Mouse (Mus musculus) CH12.LX (cell line): ENCODE measurements at regions not wholly inside any gene's neighbourhood (a gene's known extent, or its start where the extent isn't known, plus 50 kb on each side); places are given as distances from the start of the nearest gene placed in this dataset.

Experiments used
- DNase-seq: peaks from one replicate; pipeline ENCODE4 v3.0.0-alpha.2; 2013; ENCODE audit errors: extremely low read depth
- H3K27ac ChIP-seq: 2 replicates; pipeline ENCODE4 v1.5.1; 2012; ENCODE audit warnings: low read depth, mild to moderate bottlenecking, control low read depth, moderate library complexity; ENCODE audit not compliant: insufficient read depth
- H3K27me3 ChIP-seq: replicated peaks from 2 replicates; pipeline ENCODE3; 2012; ENCODE audit warnings: inconsistent platforms
- H3K36me3 ChIP-seq, 2 experiments: replicated peaks in 1 of 2; 2 replicates each; pipeline versions ENCODE3 to v1.6.1; 2012; ENCODE audit warnings: inconsistent platforms in 1 of 2, low read length in 1 of 2, mild to moderate bottlenecking in 1 of 2, mixed read lengths in 1 of 2, moderate library complexity in 1 of 2; ENCODE audit not compliant: control insufficient read depth in 1 of 2, insufficient read depth in 1 of 2
- H3K4me1 ChIP-seq, 2 experiments: 2 replicates each; pipeline ENCODE4 v1.6.1; 2012; ENCODE audit warnings: inconsistent platforms in 1 of 2, moderate library complexity in 1 of 2; ENCODE audit not compliant: insufficient read depth in 2 of 2, control insufficient read depth in 1 of 2
- H3K4me2 ChIP-seq: 2 replicates; pipeline ENCODE4 v1.6.1; 2012; ENCODE audit warnings: low read depth, mild to moderate bottlenecking, control low read depth; ENCODE audit not compliant: poor library complexity, insufficient read depth, severe bottlenecking
- H3K4me3 ChIP-seq, 3 experiments: fragments of 150-350 bp in 1 of 3; sonication (generic) in 1 of 3; replicated peaks in 1 of 3; 2 replicates each; pipeline versions ENCODE3 to v1.5.1; 2011 to 2012; ENCODE audit warnings: low read depth in 2 of 3, low read length in 2 of 3, mild to moderate bottlenecking in 2 of 3, moderate library complexity in 2 of 3, control low read depth in 1 of 3, improper control_type of control experiment in 1 of 3, inconsistent platforms in 1 of 3, mixed read lengths in 1 of 3; ENCODE audit not compliant: poor library complexity in 1 of 3
- H3K79me2 ChIP-seq: replicated peaks from 2 replicates; pipeline ENCODE4 v1.6.1; 2012; ENCODE audit warnings: mild to moderate bottlenecking, moderate library complexity; ENCODE audit not compliant: control insufficient read depth, poor library complexity, insufficient read depth, severe bottlenecking; ENCODE audit errors: extremely low read depth
- H3K9ac ChIP-seq: 2 replicates; pipeline ENCODE4 v1.6.1; 2012; ENCODE audit warnings: low read depth, mild to moderate bottlenecking, control low read depth, moderate library complexity; ENCODE audit not compliant: insufficient read depth
- H3K9me3 ChIP-seq: replicated peaks from 2 replicates; pipeline ENCODE3; 2012; ENCODE audit warnings: low read length, inconsistent platforms, mixed read lengths
- CHD1 ChIP-seq: IDR thresholded peaks from 2 replicates; pipeline ENCODE4 v1.6.1; 2012; ENCODE audit warnings: low read depth, low read length, improper control_type of control experiment, inconsistent platforms
- E2F4 ChIP-seq: IDR thresholded peaks from 2 replicates; pipeline ENCODE4 v1.6.1; 2011; ENCODE audit warnings: low read depth, low read length, improper control_type of control experiment; ENCODE audit not compliant: insufficient replicate concordance
- HCFC1 ChIP-seq: IDR thresholded peaks from 2 replicates; pipeline ENCODE4 v1.6.1; 2012; ENCODE audit warnings: low read depth, mild to moderate bottlenecking, inconsistent platforms, low read length, improper control_type of control experiment
- IRF4 ChIP-seq: IDR thresholded peaks from 2 replicates; pipeline ENCODE4 v1.6.1; 2014; ENCODE audit warnings: low read depth, mild to moderate bottlenecking, inconsistent platforms, low read length, improper control_type of control experiment
- MAX ChIP-seq: IDR thresholded peaks from 2 replicates; pipeline ENCODE4 v1.6.1; 2011; ENCODE audit warnings: low read length, improper control_type of control experiment
- MAZ ChIP-seq: IDR thresholded peaks from 2 replicates; pipeline ENCODE4 v1.6.1; 2012; ENCODE audit warnings: low read depth, mild to moderate bottlenecking, inconsistent platforms, low read length, improper control_type of control experiment, moderate library complexity
- NRF1 ChIP-seq: IDR thresholded peaks from 2 replicates; pipeline ENCODE4 v1.6.1; 2014; ENCODE audit warnings: low read depth, mild to moderate bottlenecking, inconsistent platforms, low read length, improper control_type of control experiment, moderate library complexity
- PAX5 ChIP-seq: IDR thresholded peaks from 2 replicates; pipeline ENCODE4 v1.6.1; 2012; ENCODE audit warnings: low read length, inconsistent platforms, mixed read lengths
- POLR2A ChIP-seq: IDR thresholded peaks from 2 replicates; pipeline ENCODE4 v1.6.1; 2011; ENCODE audit warnings: low read depth, mild to moderate bottlenecking, improper control_type of control experiment, low read length
- POLR2AphosphoS2 ChIP-seq: IDR thresholded peaks from 2 replicates; pipeline ENCODE4 v1.6.1; 2011; ENCODE audit warnings: low read depth, low read length, improper control_type of control experiment
- RAD21 ChIP-seq: IDR thresholded peaks from 2 replicates; pipeline ENCODE4 v1.6.1; 2011; ENCODE audit warnings: low read depth, mild to moderate bottlenecking, low read length, improper control_type of control experiment, moderate library complexity
- SMC3 ChIP-seq: IDR thresholded peaks from 2 replicates; pipeline ENCODE4 v1.6.1; 2011; ENCODE audit warnings: low read depth, low read length, improper control_type of control experiment
- TCF12 ChIP-seq: IDR thresholded peaks from 2 replicates; pipeline ENCODE4 v1.6.1; 2014; ENCODE audit warnings: low read depth, mild to moderate bottlenecking, inconsistent platforms, low read length, improper control_type of control experiment
- UBTF ChIP-seq: IDR thresholded peaks from 2 replicates; pipeline ENCODE4 v1.6.1; 2012; ENCODE audit warnings: low read depth, mild to moderate bottlenecking, inconsistent platforms, low read length, improper control_type of control experiment, moderate library complexity
- USF2 ChIP-seq: conservative IDR thresholded peaks from 2 replicates; pipeline ENCODE4 v1.6.1; 2011; ENCODE audit warnings: low read depth, low read length, improper control_type of control experiment
- ZC3H11A ChIP-seq: IDR thresholded peaks from 2 replicates; pipeline ENCODE4 v1.6.1; 2012; ENCODE audit warnings: low read depth, mild to moderate bottlenecking, inconsistent platforms, low read length, improper control_type of control experiment
- ZNF384 ChIP-seq: IDR thresholded peaks from 2 replicates; pipeline ENCODE4 v1.6.1; 2012; ENCODE audit warnings: low read depth, low read length, improper control_type of control experiment, inconsistent platforms
- dilution Hi-C: fragments of 300-500 bp; cut with MboI; formaldehyde crosslinking; loops from 2 replicates; pipeline ENCODE4 v1.14.3; 2020; ENCODE audit warnings: low sequenced_read_pairs; ENCODE audit not compliant: extremely low pct_unique_long_range_greater_than_20kb, extremely low pct_ligation_motif_present
- in situ Hi-C: fragments of 300-500 bp; cut with MboI; formaldehyde crosslinking; loops from 3 replicates; pipeline ENCODE4 v1.14.3; 2019; ENCODE audit warnings: low sequenced_read_pairs, low pct_ligation_motif_present, low pct_unique_long_range_greater_than_20kb, mixed read lengths

DNA sequence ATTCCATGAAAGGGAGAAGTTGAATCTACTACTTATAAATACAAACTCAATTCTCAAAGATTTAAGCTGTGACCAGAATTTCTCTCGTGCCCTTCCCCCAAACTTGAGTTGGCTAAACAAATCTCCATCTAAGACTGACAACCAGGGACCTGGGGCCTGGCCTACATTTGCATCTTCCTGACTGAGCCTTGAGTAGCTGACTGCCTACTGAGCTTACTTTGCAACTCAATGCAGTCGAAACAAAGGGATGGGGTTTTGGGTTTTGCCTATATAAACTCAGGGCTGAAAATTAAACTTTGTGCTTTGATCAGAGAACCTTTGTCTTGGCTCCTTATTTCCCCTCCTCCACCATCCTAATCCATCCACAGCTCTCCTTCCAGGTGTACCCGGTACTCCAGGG is 205.9 kb downstream of the Dusp6 start:
- TF ChIP-seq ZNF384 (no peak), TCF12 (no peak), POLR2A (no peak), RAD21 (no peak)
- TF ChIP-seq, all 38 proteins: peak for 0
- in situ Hi-C loops: loop anchor here (25.0 kb wide), 1 partner anchor 282 kb away; no protein-coding TSS in a partner anchor
- dilution Hi-C loops: no loop called here
- Histone ChIP-seq H3K9ac (no peak overlapping the region), H3K4me3 (no peak overlapping the region), H3K27me3 (no peaks in the 10 kb centered on the region), H3K79me2 (no peaks in the 10 kb centered on the region), H3K9me3 (no peaks in the 10 kb centered on the region), H3K4me1 (peaks cover 0 to 5% of the 10 kb centered on the region in 2 experiments; a peak in 1 of 4 replicates), H3K27ac (no peak overlapping the region), H3K36me3 (no peaks in the 10 kb centered on the region), H3K4me2 (no peak overlapping the region)
- DNase-seq: no peak

DNA sequence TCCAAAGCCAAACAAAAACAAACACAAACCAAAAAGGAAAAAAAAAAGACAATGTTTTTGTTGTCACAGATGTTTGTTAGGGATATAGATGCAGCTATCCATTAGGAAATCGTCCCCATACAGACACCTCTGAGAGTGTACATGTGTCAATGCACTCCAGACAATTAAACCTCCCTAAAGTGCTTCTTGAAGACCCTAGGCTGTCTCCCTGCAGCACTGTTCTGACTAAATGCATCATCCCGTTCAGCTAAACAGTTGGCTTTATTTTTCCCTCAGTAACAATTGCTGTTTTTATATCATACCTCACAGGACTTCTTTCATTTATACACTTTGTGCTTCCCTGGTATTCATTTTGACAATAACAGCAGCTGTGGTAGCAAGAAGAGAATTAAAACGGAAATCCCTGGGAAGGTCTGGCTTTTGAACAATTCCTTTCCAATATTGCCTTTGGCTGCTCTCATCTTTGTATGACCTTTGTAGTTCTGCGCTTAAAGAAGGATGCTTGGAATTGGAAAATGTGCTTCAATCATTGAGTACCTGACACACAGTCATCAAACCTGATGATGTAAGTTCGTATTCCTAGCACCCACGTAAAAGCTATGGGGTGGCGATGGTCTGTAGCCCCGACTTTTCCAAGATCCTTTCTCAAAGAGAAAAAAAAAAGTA is 208.9 kb downstream of the Dusp6 start:
- Histone ChIP-seq H3K36me3 (no peaks in the 10 kb centered on the region), H3K4me3 (no peak overlapping the region), H3K9me3 (no peaks in the 10 kb centered on the region), H3K4me1 (peaks cover 0 to 5% of the 10 kb centered on the region in 2 experiments; a peak in 1 of 4 replicates), H3K79me2 (no peaks in the 10 kb centered on the region), H3K9ac (no peak overlapping the region), H3K27me3 (no peaks in the 10 kb centered on the region), H3K27ac (no peak overlapping the region), H3K4me2 (no peak overlapping the region)
- in situ Hi-C loops: loop anchor here (25.0 kb wide), 1 partner anchor 285 kb away; no protein-coding TSS in a partner anchor
- no peak for TF ChIP-seq MAX
- no peak for TF ChIP-seq MAZ
- TF ChIP-seq RAD21: no peak
- no peak for TF ChIP-seq ZC3H11A
- TF ChIP-seq IRF4: no peak
- no peak for TF ChIP-seq POLR2AphosphoS2
- TF ChIP-seq PAX5: no peak
- no peak for TF ChIP-seq TCF12
- TF ChIP-seq UBTF: no peak
- no peak for TF ChIP-seq USF2
- no peak for TF ChIP-seq HCFC1
- no peak for TF ChIP-seq SMC3
- no peak for TF ChIP-seq CHD1
- no peak for TF ChIP-seq E2F4
- TF ChIP-seq NRF1: no peak
- no peak for DNase-seq
- dilution Hi-C loops: no loop called here
